Mouse (Mus musculus) lung, postnatal 0 days (tissue): ENCODE data around the gene Nt5c3. TPM values are rescaled to one million over a fixed set of nuclear protein-coding genes. Genes with fewer than 3 reads are reported as not detected.

ENCODE experiments used
- ATAC-seq: fragments of 200-750 bp; cut with Nextera tagmentation; 2 replicates; pipeline ENCODE4 v1.8.0; 2017; ENCODE audit warnings: moderate library complexity
- DNase-seq: peaks from one replicate; pipeline ENCODE4 v3.0.0-alpha.2; 2016; ENCODE audit warnings: low spot score
- H3K27ac ChIP-seq: fragments of 300-500 bp; sonication (generic); 2 replicates; pipeline ENCODE4 v1.5.1; 2014; ENCODE audit warnings: antibody characterized with exemption, mild to moderate bottlenecking, low read length, mixed read lengths
- H3K27me3 ChIP-seq: fragments of 300-500 bp; sonication (generic); replicated peaks from 2 replicates; pipeline ENCODE4 v1.6.1; 2014; ENCODE audit warnings: low read length, mixed read lengths; ENCODE audit not compliant: insufficient read depth
- H3K36me3 ChIP-seq: fragments of 300-500 bp; sonication (generic); 2 replicates; pipeline ENCODE4 v1.6.1; 2014; ENCODE audit warnings: low read length, mixed read lengths; ENCODE audit not compliant: insufficient read depth
- H3K4me1 ChIP-seq: fragments of 300-500 bp; sonication (generic); 2 replicates; pipeline ENCODE4 v1.6.1; 2014; ENCODE audit warnings: antibody characterized with exemption, low read depth, low read length, mixed read lengths; ENCODE audit not compliant: insufficient read depth
- H3K4me2 ChIP-seq: fragments of 300-500 bp; sonication (generic); replicated peaks from 2 replicates; pipeline ENCODE4 v1.6.1; 2014; ENCODE audit warnings: low read depth, mild to moderate bottlenecking, low read length, moderate library complexity, mixed read lengths
- H3K4me3 ChIP-seq: fragments of 300-500 bp; sonication (generic); 2 replicates; pipeline ENCODE4 v1.5.1; 2014; ENCODE audit warnings: low read depth, low read length
- H3K9ac ChIP-seq: fragments of 300-500 bp; sonication (generic); replicated peaks from 2 replicates; pipeline ENCODE4 v1.6.1; 2014; ENCODE audit warnings: low read depth, mild to moderate bottlenecking
- H3K9me3 ChIP-seq: fragments of 300-500 bp; sonication (generic); 2 replicates; pipeline ENCODE4 v1.6.1; 2016; ENCODE audit warnings: low read length, mixed read lengths
- CTCF ChIP-seq: IDR thresholded peaks from 2 replicates; pipeline ENCODE4 v1.5.1; 2016; ENCODE audit warnings: antibody characterized with exemption, mild to moderate bottlenecking
- EP300 ChIP-seq: IDR thresholded peaks from 2 replicates; pipeline ENCODE4 v1.6.1; 2016; ENCODE audit warnings: antibody characterized with exemption, mild to moderate bottlenecking, control low read depth
- WGBS: fragments of 180-500 bp; shearing (Covaris S2); extraction: QIAGEN DNeasy Blood & Tissue Kit; methylation state at CpG from one replicate; pipeline ENCODE4 v1.1.7; 2014; 5-methylcytosine and 5-hydroxymethylcytosine counted together
- polyA plus RNA-seq: library from polyadenylated mRNA; unstranded; fragments of >200 nt; fragmentation: Nextera tagmentation; extraction: Ambion mirVana; gene quantifications from 2 replicates; pipeline ENCODE4 v1.2.1, GENCODE M21; 2015

Gene Nt5c3
- polyA plus RNA-seq, 1 experiment from 2014 or later = 46.4 TPM

DNA sequence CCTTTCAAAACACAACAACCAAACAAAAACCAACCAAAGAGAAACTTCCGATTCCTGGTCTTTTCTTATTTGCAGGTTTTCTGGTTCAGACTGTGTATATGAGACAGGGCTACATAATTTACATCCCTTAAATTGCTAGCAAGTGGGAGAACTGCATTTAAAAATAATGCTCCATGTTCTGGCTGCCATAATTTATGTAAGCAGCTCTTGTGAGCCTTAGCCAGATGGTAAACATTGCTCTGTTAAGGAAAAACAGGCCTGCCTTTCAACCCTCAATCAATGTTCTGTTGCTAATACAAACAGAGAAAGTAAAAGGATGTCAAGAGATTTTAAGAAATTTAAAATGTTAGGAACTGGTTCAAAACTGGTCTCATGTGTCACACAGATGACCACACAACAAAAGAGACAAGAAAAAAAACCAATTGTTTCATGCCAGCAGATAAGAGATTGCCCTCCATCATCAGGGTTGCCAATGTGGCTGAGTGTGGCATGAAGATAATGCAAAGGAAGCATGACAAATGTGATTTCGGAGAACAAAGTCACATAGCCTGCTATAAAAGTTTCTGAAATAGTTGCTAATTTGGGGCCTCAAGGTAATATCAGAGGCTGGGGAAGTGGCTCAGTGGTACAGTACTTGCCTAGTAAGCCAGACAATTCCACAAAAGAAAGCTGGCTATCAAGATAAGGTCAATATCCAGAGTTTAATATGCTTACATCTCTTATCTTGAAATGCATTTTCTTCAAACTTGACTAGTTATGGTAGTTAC, 10.5 kb downstream of the Nt5c3 start:
- TF ChIP-seq EP300 (no peak), CTCF (no peak)
- Histone ChIP-seq H3K9me3 (no peaks in the 10 kb centered on the region), H3K27ac (no peak overlapping the region), H3K27me3 (no peaks in the 10 kb centered on the region), H3K36me3 (no peaks in the 10 kb centered on the region), H3K4me2 (no peak overlapping the region), H3K4me3 (no peak overlapping the region), H3K9ac (no peak overlapping the region), H3K4me1 (no peaks in the 10 kb centered on the region)
- DNase-seq (no peak), ATAC-seq (no peak)
- 88% methylated on average over 2 of the region's 2 CpGs for WGBS

DNA sequence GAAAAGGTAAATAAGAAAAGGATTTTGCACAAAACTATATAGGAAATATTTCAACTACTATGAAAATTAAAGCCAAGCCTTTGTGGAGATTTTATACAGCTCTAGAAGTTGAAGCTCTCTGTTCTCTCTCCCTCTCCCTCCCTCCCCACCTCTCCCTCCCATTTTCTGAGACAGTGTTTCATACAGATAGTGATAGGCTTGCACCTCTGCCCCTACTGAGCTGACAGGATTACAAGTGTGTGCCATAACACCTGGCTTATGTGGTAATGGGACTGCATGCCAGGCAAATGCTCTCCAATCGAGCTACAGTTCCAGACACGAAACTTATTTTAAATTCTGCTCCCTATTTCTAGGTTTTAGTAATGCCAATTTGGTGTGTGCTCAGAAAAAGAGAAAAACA, 12.8 kb downstream of the Nt5c3 start:
- Histone ChIP-seq H3K4me3 (no peak overlapping the region), H3K36me3 (no peaks in the 10 kb centered on the region), H3K4me2 (no peak overlapping the region), H3K9me3 (no peaks in the 10 kb centered on the region), H3K4me1 (no peaks in the 10 kb centered on the region), H3K27me3 (no peaks in the 10 kb centered on the region), H3K27ac (no peak overlapping the region), H3K9ac (no peak overlapping the region)
- DNase-seq = no peak
- no peak for ATAC-seq
- TF ChIP-seq CTCF (no peak), EP300 (no peak)
- WGBS = 71% methylated on average over 2 of the region's 2 CpGs

DNA sequence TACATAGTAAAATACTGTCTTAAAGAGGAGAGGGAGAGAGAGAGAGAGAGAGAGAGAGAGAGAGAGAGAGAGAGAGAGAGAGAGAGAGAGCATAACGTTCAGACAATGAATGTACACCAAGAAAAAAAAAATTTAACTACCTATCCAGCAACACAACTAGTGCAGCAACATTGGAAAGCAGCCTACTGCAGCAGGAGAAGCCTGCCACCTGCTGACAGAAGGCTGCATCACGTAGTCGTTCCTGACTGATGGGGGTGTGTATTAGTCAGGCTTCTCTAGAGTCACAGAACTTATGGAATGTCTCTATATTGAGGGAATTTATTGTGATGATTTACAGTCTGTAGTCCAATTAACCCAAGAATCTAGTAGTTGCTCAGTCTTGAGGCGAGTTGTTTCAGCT, 14.8 kb downstream of the Nt5c3 start:
- H3K4me1 ChIP-seq = 0 out of 2 replicates have a peak, but pooled peaks cover 2% of the 10 kb centered on the region
- no peaks in the 10 kb centered on the region for H3K9me3 ChIP-seq
- no peaks in the 10 kb centered on the region for H3K36me3 ChIP-seq
- DNase-seq (peak; percentile 80), ATAC-seq (peak; percentile 73)
- H3K4me2 ChIP-seq = no peak overlapping the region
- 8% methylated on average over 4 of the region's 4 CpGs for WGBS
- no peak overlapping the region for H3K4me3 ChIP-seq
- no peak overlapping the region for H3K9ac ChIP-seq
- no peaks in the 10 kb centered on the region for H3K27me3 ChIP-seq
- no peak overlapping the region for H3K27ac ChIP-seq
- TF ChIP-seq EP300 = no peak
- TF ChIP-seq CTCF = peak; percentile 94

DNA sequence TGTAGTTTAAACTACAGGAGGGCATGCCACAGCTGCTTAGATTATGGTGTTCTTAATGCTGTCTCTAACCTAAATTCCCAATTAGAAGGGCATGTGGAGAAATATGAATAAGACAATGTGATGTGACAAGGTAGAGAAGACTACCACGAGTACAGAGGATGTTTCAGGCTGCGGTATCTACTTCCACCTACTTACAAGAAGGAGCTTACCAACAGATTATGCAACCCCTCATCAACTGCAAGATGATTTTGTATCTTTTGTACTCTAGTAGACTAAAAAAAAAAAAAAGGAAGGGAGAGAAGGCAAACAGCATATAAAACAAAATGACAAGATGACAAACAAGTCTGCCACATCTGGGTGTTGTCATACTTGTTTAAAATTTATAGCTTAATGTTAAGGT, 15.3 kb downstream of the Nt5c3 start:
- Histone ChIP-seq H3K4me1 (0 out of 2 replicates have a peak, but pooled peaks cover 2% of the 10 kb centered on the region), H3K36me3 (no peaks in the 10 kb centered on the region), H3K9ac (no peak overlapping the region), H3K4me3 (no peak overlapping the region), H3K27ac (no peak overlapping the region), H3K9me3 (no peaks in the 10 kb centered on the region), H3K27me3 (no peaks in the 10 kb centered on the region), H3K4me2 (no peak overlapping the region)
- no peak for DNase-seq
- TF ChIP-seq CTCF = no peak
- TF ChIP-seq EP300 = no peak
- WGBS = 82% methylated on average over 2 of the region's 2 CpGs
- no peak for ATAC-seq

DNA sequence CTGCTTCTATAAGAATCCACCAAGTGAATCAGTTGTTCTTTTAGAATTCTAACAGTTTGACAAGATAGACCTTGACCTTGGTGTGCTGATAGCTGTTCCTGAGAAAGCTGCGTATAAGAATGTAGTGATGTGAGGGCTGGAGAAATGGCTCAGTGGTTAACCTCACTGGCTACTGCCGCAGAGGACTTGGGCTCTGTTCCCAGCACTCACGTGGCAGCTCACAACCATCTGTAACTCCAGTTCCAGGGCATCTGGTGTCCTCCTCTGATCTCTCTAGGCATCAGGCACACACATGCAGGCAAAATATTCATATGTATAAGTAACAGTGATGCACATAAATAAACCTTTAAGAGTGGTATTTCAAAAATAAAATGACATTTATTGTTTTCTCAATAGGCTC, 15.8 kb downstream of the Nt5c3 start:
- Histone ChIP-seq H3K4me3 (no peak overlapping the region), H3K9ac (no peak overlapping the region), H3K9me3 (no peaks in the 10 kb centered on the region), H3K36me3 (no peaks in the 10 kb centered on the region), H3K27ac (no peak overlapping the region), H3K4me2 (no peak overlapping the region), H3K4me1 (0 out of 2 replicates have a peak, but pooled peaks cover 2% of the 10 kb centered on the region), H3K27me3 (no peaks in the 10 kb centered on the region)
- ATAC-seq (no peak), DNase-seq (no peak)
- 91% methylated on average over 3 of the region's 3 CpGs for WGBS
- TF ChIP-seq EP300 (no peak), CTCF (no peak)

DNA sequence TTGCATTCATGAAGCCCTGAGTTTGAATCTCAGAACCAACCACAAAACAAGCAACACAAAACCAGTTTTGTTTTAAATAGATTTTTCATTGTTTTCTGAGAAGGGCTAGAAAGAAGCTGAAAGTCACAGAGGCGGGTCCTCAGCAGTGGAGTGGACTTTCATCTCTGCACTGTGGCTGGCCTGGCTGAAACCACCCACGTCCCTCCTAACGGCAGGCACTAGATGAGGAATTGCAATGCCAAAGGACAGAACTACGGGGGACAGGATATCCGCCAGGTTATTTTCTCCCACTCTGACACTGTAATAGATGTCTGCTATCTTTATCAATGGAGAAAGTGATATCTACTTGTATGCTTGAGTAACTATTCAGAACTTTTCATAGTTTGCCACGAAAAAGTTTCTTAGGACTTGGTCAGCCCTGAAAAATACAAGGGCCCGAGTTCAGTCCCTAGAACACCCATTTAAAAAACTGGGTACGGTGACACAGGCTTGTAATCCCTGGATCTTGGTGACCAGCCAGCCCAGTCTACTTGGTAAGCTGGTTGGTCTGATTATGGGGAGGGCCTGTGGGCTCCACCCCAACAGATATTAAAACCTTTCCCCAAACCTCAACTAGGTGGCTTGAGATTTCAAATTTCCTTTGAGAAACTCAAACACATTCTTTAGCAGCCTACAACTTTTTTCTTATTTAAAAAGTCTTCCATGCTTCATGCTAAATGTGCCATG, 17.4 kb downstream of the Nt5c3 start:
- H3K4me1 ChIP-seq = peaks cover 2% of the 10 kb centered on the region; the same call in 1 of the 2 replicates
- H3K4me3 ChIP-seq = no peak overlapping the region
- TF ChIP-seq EP300 (no peak), CTCF (no peak)
- DNase-seq = no peak
- H3K9ac ChIP-seq = no peak overlapping the region
- H3K4me2 ChIP-seq = no peak overlapping the region
- no peaks in the 10 kb centered on the region for H3K9me3 ChIP-seq
- no peak overlapping the region for H3K27ac ChIP-seq
- ATAC-seq = no peak
- H3K36me3 ChIP-seq = no peaks in the 10 kb centered on the region
- 76% methylated on average over 8 of the region's 8 CpGs for WGBS
- H3K27me3 ChIP-seq = no peaks in the 10 kb centered on the region
